Mouse (Mus musculus): ENCODE data around the gene Sv2a. TPM values are rescaled to one million over a fixed set of nuclear protein-coding genes. Genes with fewer than 3 reads are reported as not detected.
"Not testable (repeated sequence)": the region's sequence is repeated elsewhere in the genome, so short reads cannot be mapped to it uniquely, and the experiment has no call there.

Gene Sv2a
- polyA plus RNA-seq, 1 experiment: 136 TPM

DNA sequence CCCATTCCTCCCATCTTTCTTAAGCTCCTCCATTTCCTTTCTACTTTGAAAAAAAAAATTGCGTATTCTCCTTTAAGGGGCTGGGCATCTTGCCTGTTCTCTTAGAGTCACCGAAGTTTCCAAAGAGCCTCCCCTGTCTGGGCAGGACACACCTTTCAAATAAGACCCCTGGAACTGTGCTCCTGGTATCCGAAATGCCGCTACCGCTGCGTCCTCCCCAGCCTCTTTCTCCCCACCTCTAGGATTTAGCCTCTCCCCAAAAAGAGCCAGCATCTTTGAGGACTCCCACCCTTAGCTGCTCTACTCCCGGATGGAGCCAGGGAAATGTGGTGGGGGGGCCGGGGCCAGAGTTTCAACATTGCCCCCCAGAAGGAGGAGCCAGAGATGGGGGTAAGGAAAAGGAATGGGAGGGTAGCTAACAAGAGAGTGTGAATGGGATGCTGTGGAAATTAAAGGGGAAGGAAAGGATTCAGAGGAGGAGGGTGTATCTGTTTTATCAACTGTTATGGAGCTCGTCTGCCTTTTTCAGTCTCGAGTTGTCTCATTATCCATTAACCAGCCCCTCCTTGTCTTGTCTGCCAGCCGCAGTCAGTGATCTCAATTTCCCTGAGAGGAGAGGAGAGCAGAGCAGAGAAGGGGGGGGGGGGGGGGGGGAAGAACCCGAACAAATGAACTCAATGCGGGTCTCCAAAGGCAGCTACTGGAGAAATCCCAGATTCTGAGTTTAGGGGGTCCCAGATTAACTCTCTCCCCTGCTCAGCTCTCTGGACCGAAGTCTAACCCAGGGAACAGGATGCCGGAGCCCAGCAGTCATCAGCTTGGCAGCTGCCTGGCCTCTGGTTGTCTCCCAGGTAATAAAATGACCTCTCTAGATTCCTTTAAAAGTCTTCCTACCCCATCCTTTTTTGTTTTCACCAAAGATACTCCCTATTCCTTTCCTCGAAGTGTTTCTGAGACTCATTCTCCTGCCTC lies 18.8 kb upstream of the Sv2a start, which contains the start of gene Mtmr11:
Gene Mtmr11 (plus strand): TSS at position 136 of the 972 bp plus-strand sequence.
- peak; percentile 59 for DNase-seq (ENCODE audit: low read depth)
- TF ChIP-seq POLR2A (IDR thresholded peaks at IDR 0.05; ENCODE audit: borderline replicate concordance, extremely low read depth, insufficient read depth, insufficient read length, poor library complexity, severe bottlenecking) (no peak), CTCF (IDR thresholded peaks at IDR 0.05; ENCODE audit: borderline replicate concordance, extremely low read depth, insufficient read depth, insufficient read length) (no peak)

GRCm38 (mm10) chr3:96163040-96163439 lies 17.9 kb upstream of the Sv2a start:
- no peak for TF ChIP-seq POLR2A (IDR thresholded peaks at IDR 0.05; ENCODE audit: borderline replicate concordance, extremely low read depth, insufficient read depth, insufficient read length, poor library complexity, severe bottlenecking)
- no peak for TF ChIP-seq CTCF (IDR thresholded peaks at IDR 0.05; ENCODE audit: borderline replicate concordance, extremely low read depth, insufficient read depth, insufficient read length)
- no peak for DNase-seq (ENCODE audit: low read depth)

DNA sequence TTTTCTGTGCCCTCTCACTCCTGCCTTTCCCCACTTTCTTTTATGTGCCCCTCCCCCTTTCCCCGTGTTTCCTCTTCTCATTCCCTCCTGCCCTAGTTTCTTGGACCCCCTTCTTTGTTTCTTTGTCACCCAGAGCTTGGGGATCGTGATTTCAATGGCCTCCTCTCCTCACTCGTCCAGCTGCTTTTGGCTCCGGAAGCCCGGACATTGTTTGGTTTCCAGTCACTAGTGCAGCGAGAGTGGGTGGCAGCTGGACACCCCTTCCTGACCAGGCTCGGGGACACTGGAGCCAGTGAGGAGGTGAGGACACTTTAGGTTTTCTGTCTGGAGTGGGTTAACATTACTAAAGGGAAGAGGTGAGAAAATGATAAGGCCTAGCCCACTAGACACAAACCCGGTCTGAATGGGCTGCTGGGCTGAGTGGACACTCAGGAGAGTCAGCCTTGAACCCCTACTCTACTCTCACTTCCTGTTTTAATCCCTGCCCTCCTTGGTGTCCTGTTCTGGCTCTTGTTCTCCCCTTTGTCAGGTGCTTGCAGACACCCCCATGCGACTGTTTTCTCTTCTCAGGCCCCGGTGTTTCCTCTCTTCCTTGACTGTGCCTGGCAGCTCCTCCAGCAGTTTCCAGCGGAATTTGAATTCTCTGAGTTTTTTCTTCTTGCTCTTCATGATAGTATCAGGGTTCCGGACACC lies 12.3 kb upstream of the Sv2a start:
- TF ChIP-seq CTCF (IDR thresholded peaks at IDR 0.05; ENCODE audit: borderline replicate concordance, extremely low read depth, insufficient read depth, insufficient read length): no peak
- TF ChIP-seq POLR2A (IDR thresholded peaks at IDR 0.05; ENCODE audit: borderline replicate concordance, extremely low read depth, insufficient read depth, insufficient read length, poor library complexity, severe bottlenecking): no peak
- no peak for DNase-seq (ENCODE audit: low read depth)

DNA sequence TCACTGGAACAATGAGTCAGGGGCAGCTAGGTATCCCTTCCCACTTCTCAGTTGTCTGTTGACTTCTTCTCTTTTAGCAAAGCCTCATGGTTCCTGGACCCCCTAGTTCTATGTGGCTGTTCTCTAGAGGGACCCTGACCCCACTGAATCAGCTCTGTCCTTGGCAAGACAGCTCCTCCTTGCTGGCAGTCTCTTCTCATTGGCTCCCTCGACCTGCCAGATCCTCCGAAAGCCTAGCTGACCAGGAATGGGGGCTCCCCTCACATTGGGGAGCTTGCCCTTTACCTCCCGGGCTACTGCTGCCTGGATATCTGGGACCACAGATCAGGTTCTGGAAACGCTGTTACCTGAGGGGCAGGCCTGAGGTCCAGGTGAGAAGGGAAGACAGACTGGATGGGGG lies 10.7 kb upstream of the Sv2a start:
- TF ChIP-seq POLR2A (IDR thresholded peaks at IDR 0.05; ENCODE audit: borderline replicate concordance, extremely low read depth, insufficient read depth, insufficient read length, poor library complexity, severe bottlenecking) (no peak), CTCF (IDR thresholded peaks at IDR 0.05; ENCODE audit: borderline replicate concordance, extremely low read depth, insufficient read depth, insufficient read length) (no peak)
- no peak for DNase-seq (ENCODE audit: low read depth)

DNA sequence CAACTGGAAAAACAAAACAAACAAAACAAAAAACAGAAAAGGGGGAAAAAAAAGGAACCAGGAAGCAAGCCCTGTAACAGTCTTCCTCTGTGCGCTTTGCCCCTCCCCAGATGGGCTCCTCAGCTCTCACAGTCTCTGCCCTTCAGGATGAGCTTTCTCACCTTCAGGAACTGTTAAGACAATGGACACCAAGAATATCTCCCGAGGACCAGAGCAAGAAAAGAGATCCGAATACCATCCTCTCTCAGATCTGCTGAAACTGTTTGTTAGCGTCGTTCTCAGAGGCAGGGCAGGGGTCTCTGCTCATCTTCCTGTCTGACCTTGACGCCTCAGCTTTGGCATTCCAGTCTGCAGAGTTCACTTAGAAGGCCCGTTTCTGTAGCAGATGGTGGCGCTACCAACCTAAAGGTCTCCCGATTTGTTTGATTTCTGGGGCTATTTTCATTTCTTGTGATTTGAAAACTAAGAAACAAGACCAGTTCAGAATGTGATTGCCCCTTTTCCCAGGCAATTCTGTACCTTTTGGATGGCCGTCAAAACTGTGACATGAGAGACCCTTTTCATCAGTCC lies 9.9 kb upstream of the Sv2a start:
- no peak for TF ChIP-seq POLR2A (IDR thresholded peaks at IDR 0.05; ENCODE audit: borderline replicate concordance, extremely low read depth, insufficient read depth, insufficient read length, poor library complexity, severe bottlenecking)
- TF ChIP-seq CTCF (IDR thresholded peaks at IDR 0.05; ENCODE audit: borderline replicate concordance, extremely low read depth, insufficient read depth, insufficient read length): no peak
- no peak for DNase-seq (ENCODE audit: low read depth)

GRCm38 (mm10) chr3:96171583-96172196 lies 9.3 kb upstream of the Sv2a start:
- no peak for DNase-seq (ENCODE audit: low read depth)
- TF ChIP-seq CTCF (IDR thresholded peaks at IDR 0.05; ENCODE audit: borderline replicate concordance, extremely low read depth, insufficient read depth, insufficient read length): no peak
- TF ChIP-seq POLR2A (IDR thresholded peaks at IDR 0.05; ENCODE audit: borderline replicate concordance, extremely low read depth, insufficient read depth, insufficient read length, poor library complexity, severe bottlenecking): no peak

DNA sequence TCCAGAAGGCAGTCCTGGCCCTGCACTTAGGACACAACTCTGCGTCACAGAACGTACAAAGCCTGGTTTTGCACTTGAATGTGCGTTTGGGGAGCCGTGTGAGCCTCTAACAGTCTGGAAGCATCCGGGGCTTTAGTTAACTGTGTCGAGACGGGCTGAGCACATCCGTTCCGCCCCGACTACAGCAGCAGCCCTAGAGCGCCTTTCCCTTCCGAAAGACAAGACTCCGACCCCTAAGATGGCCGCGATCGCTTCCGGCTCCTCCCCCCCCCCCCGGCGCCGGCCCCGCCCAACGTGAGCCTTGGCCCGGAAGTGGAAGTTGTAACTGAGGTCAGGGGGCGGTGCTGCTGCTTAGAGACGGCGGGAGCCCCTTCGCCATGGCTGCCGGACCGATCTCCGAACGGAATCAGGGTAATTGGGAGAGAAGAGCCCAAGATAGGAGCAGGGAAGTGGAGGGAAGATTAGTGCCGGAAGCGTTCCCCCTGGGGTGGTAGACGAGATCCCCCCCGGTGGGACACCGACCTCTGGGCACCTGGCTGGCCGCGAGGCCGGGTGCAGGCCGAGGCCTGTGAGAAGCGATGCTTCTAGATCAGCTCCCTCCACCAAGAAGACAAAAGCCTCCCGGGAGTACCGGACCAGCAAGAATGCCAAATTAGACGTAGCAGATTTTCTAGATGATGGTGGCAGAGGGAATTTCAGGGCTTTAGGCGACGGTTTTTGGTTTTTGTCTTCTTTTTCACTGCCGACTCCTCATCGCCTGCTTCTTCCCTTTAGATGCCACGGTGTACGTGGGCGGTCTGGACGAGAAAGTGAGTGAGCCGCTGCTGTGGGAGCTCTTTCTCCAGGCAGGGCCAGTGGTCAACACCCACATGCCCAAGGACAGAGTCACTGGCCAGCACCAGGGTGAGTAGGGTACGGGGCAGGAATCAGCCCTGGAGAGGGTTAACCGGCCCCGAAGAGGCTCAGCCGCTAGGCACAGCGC lies 8.5 kb upstream of the Sv2a start, which contains the start of gene Sf3b4:
Gene Sf3b4 (plus strand): TSS at position 136 of the 982 bp plus-strand sequence.
- peak; percentile 98 for DNase-seq (ENCODE audit: low read depth)
- TF ChIP-seq CTCF (IDR thresholded peaks at IDR 0.05; ENCODE audit: borderline replicate concordance, extremely low read depth, insufficient read depth, insufficient read length): no peak
- peak; percentile 78; the same call in 1 of the 2 replicates for TF ChIP-seq POLR2A (IDR thresholded peaks at IDR 0.05; ENCODE audit: borderline replicate concordance, extremely low read depth, insufficient read depth, insufficient read length, poor library complexity, severe bottlenecking)

DNA sequence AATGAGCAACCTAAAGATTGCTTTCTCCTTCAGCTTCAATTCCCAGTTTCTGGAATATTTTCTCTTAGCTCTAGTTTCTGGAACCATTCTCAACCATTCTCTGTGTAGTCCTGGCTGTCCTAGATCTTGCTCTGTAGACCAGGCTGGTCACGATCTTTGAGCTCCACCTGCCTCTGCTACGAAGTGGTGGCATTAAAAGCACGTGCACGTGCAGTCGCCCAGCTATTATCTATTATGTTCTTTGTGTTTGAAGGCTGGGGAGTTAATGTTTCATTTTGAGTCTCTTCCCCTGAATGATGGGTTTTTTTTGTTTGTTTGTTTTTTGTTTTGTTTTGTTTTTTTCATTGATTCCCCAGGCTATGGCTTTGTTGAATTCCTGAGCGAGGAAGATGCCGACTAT lies 7.8 kb upstream of the Sv2a start:
- DNase-seq (ENCODE audit: low read depth): no peak
- TF ChIP-seq POLR2A (IDR thresholded peaks at IDR 0.05; ENCODE audit: borderline replicate concordance, extremely low read depth, insufficient read depth, insufficient read length, poor library complexity, severe bottlenecking) (no peak), CTCF (IDR thresholded peaks at IDR 0.05; ENCODE audit: borderline replicate concordance, extremely low read depth, insufficient read depth, insufficient read length) (no peak)

DNA sequence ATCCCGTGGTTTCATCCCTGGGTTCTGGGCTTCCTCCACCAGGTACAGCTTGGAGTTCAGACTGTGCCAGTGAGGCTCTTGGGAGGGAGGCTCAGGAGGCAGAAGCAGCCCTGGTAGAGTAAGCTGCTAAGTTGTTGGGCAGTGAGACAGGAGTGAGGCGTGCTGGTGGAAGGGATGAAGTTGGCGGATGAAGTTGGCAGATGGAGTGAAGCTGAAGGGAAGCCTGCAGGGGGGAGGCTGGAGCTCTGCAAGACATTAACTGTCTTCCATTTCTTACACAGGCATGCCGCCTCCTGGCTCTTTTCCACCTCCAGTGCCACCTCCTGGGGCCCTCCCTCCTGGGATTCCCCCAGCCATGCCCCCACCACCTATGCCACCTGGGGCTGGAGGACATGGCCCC lies 6.9 kb upstream of the Sv2a start:
- DNase-seq (ENCODE audit: low read depth): not testable (repeated sequence)

DNA sequence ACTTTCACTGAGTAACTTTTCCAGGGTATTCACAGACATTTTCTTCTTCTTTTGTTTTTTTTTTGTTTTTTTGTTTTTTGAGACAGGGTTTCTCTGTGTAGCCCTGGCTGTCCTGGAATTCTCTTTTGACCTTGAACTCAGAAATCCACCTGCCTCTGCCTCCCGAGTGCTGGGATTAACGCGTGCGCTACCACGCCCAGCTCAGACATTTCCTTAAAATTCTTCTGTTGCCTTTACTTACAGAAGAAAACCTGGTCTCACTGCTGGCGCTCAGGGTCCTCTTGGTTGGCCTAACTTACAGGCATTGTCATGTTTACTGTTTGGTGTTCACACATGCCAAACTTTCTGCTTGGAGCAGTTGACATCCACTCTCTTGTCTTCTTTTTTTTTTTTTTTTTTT lies 5.7 kb upstream of the Sv2a start:
- TF ChIP-seq CTCF (IDR thresholded peaks at IDR 0.05; ENCODE audit: borderline replicate concordance, extremely low read depth, insufficient read depth, insufficient read length): no peak
- no peak for TF ChIP-seq POLR2A (IDR thresholded peaks at IDR 0.05; ENCODE audit: borderline replicate concordance, extremely low read depth, insufficient read depth, insufficient read length, poor library complexity, severe bottlenecking)
- no peak for DNase-seq (ENCODE audit: low read depth)

All from brain, embryonic 14.5 days (tissue).